Mouse (Mus musculus): ENCODE measurements around the gene Nfkbie. TPM values are rescaled to one million over a fixed set of nuclear protein-coding genes. Genes with fewer than 3 reads are reported as not detected.
A peak's percentile ranks its signal among the peaks of the same experiment; 100 is the strongest.

Nfkbie gene
- polyA plus RNA-seq, 1 experiment = 12.5 TPM

DNA sequence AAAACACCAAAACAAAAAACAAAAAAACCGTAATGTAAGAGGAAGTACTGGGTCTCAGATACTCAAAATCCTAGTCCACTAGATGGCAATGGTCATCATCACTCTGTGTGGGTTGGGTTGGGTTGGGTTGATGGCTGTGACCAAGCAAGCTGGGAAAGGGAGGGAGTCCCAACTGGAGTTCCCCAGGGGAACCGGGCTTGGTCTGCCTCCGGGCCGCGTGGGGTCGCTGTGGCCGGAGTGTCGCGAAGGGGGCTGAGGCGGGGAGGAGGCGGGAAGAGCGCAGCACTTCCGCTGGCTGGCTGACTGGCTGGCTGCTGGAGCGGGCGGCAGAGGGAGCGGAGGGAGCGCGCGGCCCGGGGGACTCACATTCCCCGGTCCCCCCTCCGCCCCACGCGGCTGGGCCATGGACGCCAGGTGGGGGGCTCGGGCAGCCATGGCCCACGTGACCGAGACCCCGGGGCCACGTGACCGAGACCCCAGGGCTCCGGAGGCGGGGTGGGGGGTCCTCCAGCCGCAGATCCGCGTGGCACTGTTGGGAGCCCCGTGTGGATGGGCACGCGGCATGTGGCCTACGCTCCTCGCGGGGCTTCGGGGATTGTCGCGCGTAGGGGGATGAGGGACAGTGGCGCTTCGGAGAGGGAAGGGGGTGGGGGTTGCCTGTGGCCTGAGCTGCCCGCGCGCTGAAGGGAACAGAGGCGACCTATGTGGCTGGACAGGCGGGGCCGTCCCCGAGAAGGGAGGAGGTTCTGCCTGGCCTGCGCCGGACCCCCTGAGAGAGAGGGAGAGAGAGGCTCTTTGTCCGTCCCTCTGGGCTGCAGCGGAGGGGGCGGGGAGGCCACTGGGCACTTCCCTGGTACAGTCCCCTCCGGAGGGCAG is 8.4 kb downstream of the Nfkbie start, which contains the start of gene Slc35b2:
Gene Slc35b2, plus strand, starts transcription at position 220 of the 876 bp plus-strand sequence.
- peaks cover 22% of the 10 kb centered on the region for H3K4me1 ChIP-seq (ENCODE audit: control insufficient read depth, insufficient read depth, low read length)
- TF ChIP-seq CTCF (IDR thresholded peaks at IDR 0.05; ENCODE audit: borderline replicate concordance, insufficient read depth, low read depth, low read length) (peak; percentile 84), POLR2A (IDR thresholded peaks at IDR 0.05; ENCODE audit: borderline replicate concordance, insufficient read depth, low read length) (peak; percentile 84)
- DNase-seq = peak; percentile 93 to 94
- WGBS = under 1% methylated on average over 59 of the region's 61 CpGs
- peak within 1 kb of the TSS; percentile 56 for H3K27ac ChIP-seq (ENCODE audit: insufficient read depth, low read length)
- no peaks in the 10 kb centered on the region for H3K27me3 ChIP-seq (ENCODE audit: control insufficient read depth, insufficient read depth, low read length)
- peak within 1 kb of the TSS; percentile 74 for H3K4me3 ChIP-seq (replicated peaks; ENCODE audit: insufficient read depth, low read depth, low read length)

DNA sequence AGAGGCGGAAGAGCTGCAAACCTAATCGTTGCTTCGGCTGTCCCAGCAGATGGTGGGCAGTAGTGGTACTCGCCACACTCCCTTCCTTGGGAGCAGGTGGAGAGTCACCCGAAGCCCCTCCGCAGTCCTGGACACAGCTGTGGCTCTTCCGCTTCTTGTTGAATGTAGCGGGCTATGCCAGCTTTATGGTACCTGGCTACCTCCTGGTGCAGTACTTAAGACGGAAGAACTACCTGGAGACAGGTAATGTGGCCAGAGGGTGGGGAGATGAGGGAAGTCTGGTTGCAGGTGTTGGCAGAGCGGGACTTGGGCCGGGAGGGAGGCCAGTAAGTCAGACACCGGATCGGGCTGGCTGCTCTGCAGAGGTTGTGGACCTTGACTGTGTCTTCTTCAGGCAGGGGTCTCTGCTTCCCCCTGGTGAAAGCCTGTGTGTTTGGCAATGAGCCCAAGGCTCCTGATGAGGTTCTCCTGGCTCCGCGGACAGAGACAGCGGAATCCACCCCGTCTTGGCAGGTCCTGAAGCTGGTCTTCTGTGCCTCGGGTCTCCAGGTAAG is 9.1 kb downstream of the Nfkbie start:
- Histone ChIP-seq H3K4me3 (replicated peaks; ENCODE audit: insufficient read depth, low read depth, low read length) (peak overlapping the region; percentile 74), H3K27ac (ENCODE audit: insufficient read depth, low read length) (no peak overlapping the region), H3K27me3 (ENCODE audit: control insufficient read depth, insufficient read depth, low read length) (no peaks in the 10 kb centered on the region), H3K4me1 (ENCODE audit: control insufficient read depth, insufficient read depth, low read length) (peaks cover 22% of the 10 kb centered on the region)
- TF ChIP-seq POLR2A (IDR thresholded peaks at IDR 0.05; ENCODE audit: borderline replicate concordance, insufficient read depth, low read length) (no peak), CTCF (IDR thresholded peaks at IDR 0.05; ENCODE audit: borderline replicate concordance, insufficient read depth, low read depth, low read length) (no peak)
- DNase-seq = peak; percentile 45 to 47
- 5% methylated on average over 18 of the region's 18 CpGs for WGBS

GRCm38 (mm10) chr17:45565103-45565502 is 9.6 kb downstream of the Nfkbie start:
- H3K27me3 ChIP-seq (ENCODE audit: control insufficient read depth, insufficient read depth, low read length) = no peaks in the 10 kb centered on the region
- H3K27ac ChIP-seq (ENCODE audit: insufficient read depth, low read length) = no peak overlapping the region
- no peak for TF ChIP-seq CTCF (IDR thresholded peaks at IDR 0.05; ENCODE audit: borderline replicate concordance, insufficient read depth, low read depth, low read length)
- TF ChIP-seq POLR2A (IDR thresholded peaks at IDR 0.05; ENCODE audit: borderline replicate concordance, insufficient read depth, low read length) = no peak
- WGBS = 87% methylated on average over 11 of the region's 11 CpGs
- no peak overlapping the region for H3K4me3 ChIP-seq (replicated peaks; ENCODE audit: insufficient read depth, low read depth, low read length)
- no peak for DNase-seq
- H3K4me1 ChIP-seq (ENCODE audit: control insufficient read depth, insufficient read depth, low read length) = peaks cover 19% of the 10 kb centered on the region

DNA sequence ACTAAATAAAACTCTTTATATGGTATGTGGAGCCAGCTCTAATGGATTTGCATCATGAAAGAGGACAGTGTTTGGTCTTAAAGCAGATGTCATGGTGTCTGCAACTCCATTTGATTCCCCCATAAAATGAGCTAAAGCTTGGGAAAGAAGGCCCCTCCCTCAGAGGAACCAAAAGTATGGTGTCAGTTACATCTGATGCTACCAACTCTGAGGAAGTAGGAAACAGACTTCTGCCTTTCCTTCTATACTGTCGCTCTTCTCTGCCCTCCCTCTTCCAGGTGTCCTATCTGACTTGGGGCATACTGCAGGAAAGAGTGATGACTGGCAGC is 10.5 kb downstream of the Nfkbie start:
- Histone ChIP-seq H3K27ac (ENCODE audit: insufficient read depth, low read length) (no peak overlapping the region), H3K4me1 (ENCODE audit: control insufficient read depth, insufficient read depth, low read length) (peaks cover 14% of the 10 kb centered on the region; the same call in 1 of the 2 replicates), H3K27me3 (ENCODE audit: control insufficient read depth, insufficient read depth, low read length) (no peaks in the 10 kb centered on the region), H3K4me3 (replicated peaks; ENCODE audit: insufficient read depth, low read depth, low read length) (no peak overlapping the region)
- no peak for DNase-seq
- TF ChIP-seq CTCF (IDR thresholded peaks at IDR 0.05; ENCODE audit: borderline replicate concordance, insufficient read depth, low read depth, low read length) (no peak), POLR2A (IDR thresholded peaks at IDR 0.05; ENCODE audit: borderline replicate concordance, insufficient read depth, low read length) (no peak)
- 78% methylated on average over 1 of the region's 1 CpGs for WGBS

GRCm38 (mm10) chr17:45566360-45567161 is 11.1 kb downstream of the Nfkbie start:
- 26% methylated on average over 18 of the region's 18 CpGs for WGBS
- H3K4me1 ChIP-seq (ENCODE audit: control insufficient read depth, insufficient read depth, low read length) = peaks cover 16% of the 10 kb centered on the region
- H3K27ac ChIP-seq (ENCODE audit: insufficient read depth, low read length) = no peak overlapping the region
- no peak overlapping the region for H3K4me3 ChIP-seq (replicated peaks; ENCODE audit: insufficient read depth, low read depth, low read length)
- DNase-seq = peak in 1 of 2 experiments; percentile 49
- TF ChIP-seq CTCF (IDR thresholded peaks at IDR 0.05; ENCODE audit: borderline replicate concordance, insufficient read depth, low read depth, low read length) (no peak), POLR2A (IDR thresholded peaks at IDR 0.05; ENCODE audit: borderline replicate concordance, insufficient read depth, low read length) (peak; percentile 20; the same call in 1 of the 2 replicates)
- no peaks in the 10 kb centered on the region for H3K27me3 ChIP-seq (ENCODE audit: control insufficient read depth, insufficient read depth, low read length)

DNA sequence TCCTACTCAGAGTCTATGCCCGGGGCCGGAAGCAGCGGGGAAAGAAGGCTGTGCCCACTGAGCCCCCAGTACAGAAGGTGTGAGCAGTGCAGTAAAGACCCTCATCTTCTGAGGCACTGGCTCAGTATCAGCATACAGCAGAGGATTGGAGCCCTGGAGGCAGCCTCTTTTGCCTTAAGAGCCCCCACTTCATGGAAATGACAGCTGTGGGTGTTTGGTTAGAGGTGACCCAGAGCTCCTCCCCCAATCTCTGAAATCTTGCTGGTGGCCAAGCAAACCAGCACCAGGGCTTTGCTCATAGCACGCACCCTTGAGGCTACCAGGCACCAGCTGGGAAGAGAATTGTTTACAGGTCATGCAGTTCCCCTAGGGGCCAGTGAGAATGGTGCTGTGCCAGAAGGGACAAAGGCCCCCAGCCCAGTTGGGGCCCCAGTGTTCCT is 11.7 kb downstream of the Nfkbie start:
- no peak overlapping the region for H3K27ac ChIP-seq (ENCODE audit: insufficient read depth, low read length)
- H3K4me3 ChIP-seq (replicated peaks; ENCODE audit: insufficient read depth, low read depth, low read length) = no peak overlapping the region
- WGBS = 17% methylated on average over 4 of the region's 4 CpGs
- DNase-seq = no peak
- H3K27me3 ChIP-seq (ENCODE audit: control insufficient read depth, insufficient read depth, low read length) = no peaks in the 10 kb centered on the region
- no peak for TF ChIP-seq CTCF (IDR thresholded peaks at IDR 0.05; ENCODE audit: borderline replicate concordance, insufficient read depth, low read depth, low read length)
- no peak for TF ChIP-seq POLR2A (IDR thresholded peaks at IDR 0.05; ENCODE audit: borderline replicate concordance, insufficient read depth, low read length)
- peaks cover 16% of the 10 kb centered on the region for H3K4me1 ChIP-seq (ENCODE audit: control insufficient read depth, insufficient read depth, low read length)

DNA sequence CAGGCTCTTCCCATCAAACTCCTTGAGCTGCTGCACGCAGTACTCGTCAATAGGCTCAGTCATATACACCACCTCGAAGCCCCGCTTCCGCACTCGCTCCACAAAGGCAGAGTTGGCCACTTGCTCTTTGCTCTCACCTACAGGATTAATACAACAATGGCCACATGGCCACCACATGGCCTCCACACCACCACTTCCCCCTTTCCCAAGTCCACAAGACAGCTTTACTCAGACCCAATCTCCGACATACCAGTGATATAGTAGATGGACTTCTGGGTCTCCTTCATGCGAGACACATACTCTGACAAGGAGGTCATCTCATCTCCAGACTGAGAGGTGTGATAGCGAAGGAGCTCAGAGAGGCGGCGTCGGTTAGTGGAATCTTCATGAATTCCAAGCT is 13.5 kb downstream of the Nfkbie start:
- Histone ChIP-seq H3K27ac (ENCODE audit: insufficient read depth, low read length) (no peak overlapping the region), H3K4me1 (ENCODE audit: control insufficient read depth, insufficient read depth, low read length) (peaks cover 16% of the 10 kb centered on the region), H3K4me3 (replicated peaks; ENCODE audit: insufficient read depth, low read depth, low read length) (no peak overlapping the region), H3K27me3 (ENCODE audit: control insufficient read depth, insufficient read depth, low read length) (no peaks in the 10 kb centered on the region)
- TF ChIP-seq POLR2A (IDR thresholded peaks at IDR 0.05; ENCODE audit: borderline replicate concordance, insufficient read depth, low read length) (no peak), CTCF (IDR thresholded peaks at IDR 0.05; ENCODE audit: borderline replicate concordance, insufficient read depth, low read depth, low read length) (no peak)
- DNase-seq = no peak
- 80% methylated on average over 12 of the region's 12 CpGs for whole genome bisulfite sequencing
